Mouse (Mus musculus) hindbrain, embryonic 15.5 days (tissue): ENCODE measurements around the gene Ksr1. TPM values are rescaled to one million over a fixed set of nuclear protein-coding genes. Genes with fewer than 3 reads are reported as not detected.

Experiments used
- ATAC-seq: fragments of 200-750 bp; cut with Nextera tagmentation; 2 replicates; pipeline ENCODE4 v1.8.0; 2017; ENCODE audit warnings: low read depth, moderate number of reproducible peaks, moderate TSS enrichment; ENCODE audit not compliant: low FRiP score
- H3K27ac ChIP-seq: fragments of 300-500 bp; sonication (generic); replicated peaks from 2 replicates; pipeline ENCODE4 v1.5.1; 2015; ENCODE audit warnings: mild to moderate bottlenecking, inconsistent platforms
- H3K27me3 ChIP-seq: fragments of 300-500 bp; sonication (generic); 2 replicates; pipeline ENCODE4 v1.6.1; 2015; ENCODE audit warnings: control low read depth, inconsistent platforms
- H3K36me3 ChIP-seq: fragments of 300-500 bp; sonication (generic); 2 replicates; pipeline ENCODE4 v1.6.1; 2015; ENCODE audit warnings: control low read depth, inconsistent platforms
- H3K4me1 ChIP-seq: fragments of 300-500 bp; sonication (generic); replicated peaks from 2 replicates; pipeline ENCODE4 v1.6.1; 2015; ENCODE audit warnings: control low read depth, inconsistent platforms
- H3K4me2 ChIP-seq: fragments of 300-500 bp; sonication (generic); 2 replicates; pipeline ENCODE4 v1.6.1; 2015; ENCODE audit warnings: moderate library complexity, mild to moderate bottlenecking, inconsistent platforms
- H3K4me3 ChIP-seq: fragments of 300-500 bp; sonication (generic); 2 replicates; pipeline ENCODE4 v1.5.1; 2015; ENCODE audit warnings: mild to moderate bottlenecking, inconsistent platforms
- H3K9ac ChIP-seq: fragments of 300-500 bp; sonication (generic); 2 replicates; pipeline ENCODE4 v1.6.1; 2015; ENCODE audit warnings: inconsistent platforms
- H3K9me3 ChIP-seq: fragments of 300-500 bp; sonication (generic); 2 replicates; pipeline ENCODE4 v1.6.1; 2016; ENCODE audit warnings: control low read depth, inconsistent platforms
- WGBS: fragments of 180-500 bp; shearing (Covaris S2); methylation state at CpG from one replicate; pipeline ENCODE4 v1.1.7; 2015; 5-methylcytosine and 5-hydroxymethylcytosine counted together
- polyA plus RNA-seq: library from polyadenylated mRNA; unstranded; fragments of >200 nt; fragmentation: Nextera tagmentation; extraction: Ambion mirVana; gene quantifications from 2 replicates; pipeline ENCODE4 v1.2.1, GENCODE M21; 2015

Gene Ksr1
- polyA plus RNA-seq, 1 experiment from 2014 or later: 5.0 TPM

GRCm38 (mm10) chr11:79115659-79116058 lies 30.5 kb downstream of the Ksr1 start:
- Histone ChIP-seq H3K4me1 (peaks cover 39% of the 10 kb centered on the region), H3K27ac (no peak overlapping the region)
- no peak for ATAC-seq

GRCm38 (mm10) chr11:79114061-79114460 lies 32.1 kb downstream of the Ksr1 start:
- Histone ChIP-seq H3K4me1 (peaks cover 38% of the 10 kb centered on the region), H3K9ac (no peak overlapping the region), H3K27me3 (no peaks in the 10 kb centered on the region), H3K4me2 (no peak overlapping the region), H3K36me3 (no peaks in the 10 kb centered on the region), H3K9me3 (no peaks in the 10 kb centered on the region), H3K4me3 (no peak overlapping the region), H3K27ac (no peak overlapping the region)
- 57% methylated on average over 6 of the region's 6 CpGs for WGBS
- ATAC-seq: no peak

More at GRCm38 (mm10) chr11:79115659-79116058, 30.5 kb downstream of the Ksr1 start:
- Histone ChIP-seq H3K27me3 (no peaks in the 10 kb centered on the region), H3K9ac (no peak overlapping the region), H3K4me2 (no peak overlapping the region), H3K36me3 (no peaks in the 10 kb centered on the region), H3K4me3 (no peak overlapping the region), H3K9me3 (no peaks in the 10 kb centered on the region)
- 70% methylated on average over 8 of the region's 8 CpGs for WGBS

GRCm38 (mm10) chr11:79113397-79113796 lies 32.8 kb downstream of the Ksr1 start:
- Histone ChIP-seq H3K4me1 (peaks cover 33% of the 10 kb centered on the region), H3K36me3 (no peaks in the 10 kb centered on the region), H3K27me3 (no peaks in the 10 kb centered on the region), H3K9ac (no peak overlapping the region), H3K4me3 (no peak overlapping the region), H3K27ac (no peak overlapping the region), H3K9me3 (no peaks in the 10 kb centered on the region), H3K4me2 (no peak overlapping the region)
- WGBS: 85% methylated on average over 4 of the region's 4 CpGs
- no peak for ATAC-seq

- no peak for ATAC-seq
- 68% methylated on average over 19 of the region's 19 CpGs for WGBS
These were observed 33.5 kb downstream of the Ksr1 start for GRCm38 (mm10) chr11:79112559-79113302.

DNA sequence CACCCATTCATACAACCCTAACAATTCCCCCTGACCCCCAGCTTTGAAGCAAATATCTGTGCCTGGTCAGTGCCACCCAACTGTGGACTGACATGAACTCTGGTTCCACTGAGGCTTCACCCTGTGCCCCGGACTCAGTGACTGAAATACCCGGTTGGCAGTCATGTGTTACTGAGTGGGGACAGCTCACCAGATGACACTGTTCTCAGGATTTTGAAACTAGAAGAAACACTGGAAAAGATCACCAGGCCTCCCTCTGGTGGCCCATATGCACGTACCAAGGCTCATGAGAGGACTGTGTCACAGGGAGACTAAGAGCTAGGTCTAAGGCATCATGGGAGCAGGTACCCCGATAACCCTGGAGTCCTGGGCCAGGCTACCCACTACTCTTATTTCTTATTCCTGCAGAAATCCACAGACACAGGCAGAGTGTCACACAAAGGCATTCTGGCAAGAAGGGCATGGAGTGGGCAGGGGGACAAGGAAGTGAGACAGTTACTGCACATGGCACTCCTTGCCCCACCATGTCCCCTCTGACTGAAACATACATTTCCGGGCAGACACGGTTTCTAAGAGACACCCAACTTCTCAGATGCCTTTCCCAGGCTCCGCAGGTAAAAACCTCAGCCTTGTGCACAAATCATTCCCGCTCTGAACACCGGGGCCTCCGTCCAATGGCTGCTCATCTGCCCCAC lies 34.2 kb downstream of the Ksr1 start:
- no peak overlapping the region for H3K4me2 ChIP-seq
- 93% methylated on average over 10 of the region's 10 CpGs for WGBS
- H3K9ac ChIP-seq: no peak overlapping the region
- no peak overlapping the region for H3K4me3 ChIP-seq
- no peaks in the 10 kb centered on the region for H3K36me3 ChIP-seq
- ATAC-seq: no peak
- H3K9me3 ChIP-seq: no peaks in the 10 kb centered on the region
- H3K27me3 ChIP-seq: no peaks in the 10 kb centered on the region
- H3K4me1 ChIP-seq: peaks cover 29% of the 10 kb centered on the region
- no peak overlapping the region for H3K27ac ChIP-seq

More at GRCm38 (mm10) chr11:79112559-79113302, 33.5 kb downstream of the Ksr1 start:
- Histone ChIP-seq H3K36me3 (no peaks in the 10 kb centered on the region), H3K27ac (no peak overlapping the region), H3K4me1 (peaks cover 33% of the 10 kb centered on the region), H3K4me3 (no peak overlapping the region), H3K4me2 (no peak overlapping the region), H3K9ac (no peak overlapping the region), H3K9me3 (no peaks in the 10 kb centered on the region), H3K27me3 (no peaks in the 10 kb centered on the region)

DNA sequence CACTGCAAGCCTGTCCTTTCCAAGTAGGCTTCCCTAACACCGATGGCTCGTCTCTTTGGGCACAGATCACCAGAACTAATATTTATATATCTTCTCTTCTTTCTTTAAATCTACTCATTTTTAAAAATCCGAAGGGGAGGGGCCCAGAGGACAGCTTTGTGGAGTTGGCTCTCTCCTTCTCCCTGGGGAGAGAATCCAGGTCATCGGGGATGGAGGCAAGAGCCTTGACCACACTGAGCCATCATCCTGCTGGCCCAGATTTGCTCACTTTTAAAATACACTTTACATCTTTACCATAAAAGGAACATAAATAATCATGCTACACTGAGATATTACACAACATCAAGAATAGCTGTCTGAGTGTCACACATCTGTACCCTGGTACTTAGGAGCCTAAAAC lies 35.8 kb downstream of the Ksr1 start:
- Histone ChIP-seq H3K27me3 (no peaks in the 10 kb centered on the region), H3K9me3 (no peaks in the 10 kb centered on the region), H3K4me2 (no peak overlapping the region), H3K4me1 (peaks cover 13% of the 10 kb centered on the region), H3K36me3 (no peaks in the 10 kb centered on the region), H3K9ac (no peak overlapping the region), H3K27ac (no peak overlapping the region), H3K4me3 (no peak overlapping the region)
- WGBS: 84% methylated on average over 4 of the region's 4 CpGs
- no peak for ATAC-seq

DNA sequence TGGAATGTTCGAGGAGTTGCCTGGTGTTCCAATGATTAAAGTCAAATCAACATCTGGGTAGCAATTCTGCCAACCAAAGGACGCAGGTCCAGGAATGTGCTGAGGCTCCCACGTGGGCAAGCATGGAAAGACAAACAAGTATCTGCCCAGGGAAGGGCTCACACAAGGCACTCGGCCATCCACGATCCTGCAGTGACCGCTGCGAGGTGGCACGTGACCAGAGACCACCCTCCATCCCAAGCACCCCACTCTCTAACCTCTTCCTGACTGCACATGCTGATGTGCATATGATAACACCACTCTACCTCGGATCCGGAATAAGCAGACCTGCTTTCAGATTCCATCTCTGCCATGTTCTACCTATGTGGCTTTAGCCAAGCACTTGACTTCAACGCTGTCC lies 38.3 kb downstream of the Ksr1 start:
- WGBS: 93% methylated on average over 11 of the region's 11 CpGs
- no peak overlapping the region for H3K9ac ChIP-seq
- no peaks in the 10 kb centered on the region for H3K9me3 ChIP-seq
- H3K4me2 ChIP-seq: no peak overlapping the region
- no peak overlapping the region for H3K27ac ChIP-seq
- H3K4me1 ChIP-seq: peaks cover 10% of the 10 kb centered on the region; the same call in 1 of the 2 replicates
- H3K4me3 ChIP-seq: no peak overlapping the region
- no peak for ATAC-seq
- H3K36me3 ChIP-seq: no peaks in the 10 kb centered on the region
- H3K27me3 ChIP-seq: no peaks in the 10 kb centered on the region

- H3K27ac ChIP-seq: no peak overlapping the region
- no peaks in the 10 kb centered on the region for H3K27me3 ChIP-seq
- H3K9me3 ChIP-seq: no peaks in the 10 kb centered on the region
- no peak overlapping the region for H3K9ac ChIP-seq
- WGBS: 78% methylated on average over 6 of the region's 6 CpGs
- no peak for ATAC-seq
- H3K4me2 ChIP-seq: no peak overlapping the region
- H3K4me3 ChIP-seq: no peak overlapping the region
- no peaks in the 10 kb centered on the region for H3K36me3 ChIP-seq
- H3K4me1 ChIP-seq: peaks cover 6% of the 10 kb centered on the region; the same call in 1 of the 2 replicates
These were observed 41.2 kb downstream of the Ksr1 start for GRCm38 (mm10) chr11:79104998-79105397.

DNA sequence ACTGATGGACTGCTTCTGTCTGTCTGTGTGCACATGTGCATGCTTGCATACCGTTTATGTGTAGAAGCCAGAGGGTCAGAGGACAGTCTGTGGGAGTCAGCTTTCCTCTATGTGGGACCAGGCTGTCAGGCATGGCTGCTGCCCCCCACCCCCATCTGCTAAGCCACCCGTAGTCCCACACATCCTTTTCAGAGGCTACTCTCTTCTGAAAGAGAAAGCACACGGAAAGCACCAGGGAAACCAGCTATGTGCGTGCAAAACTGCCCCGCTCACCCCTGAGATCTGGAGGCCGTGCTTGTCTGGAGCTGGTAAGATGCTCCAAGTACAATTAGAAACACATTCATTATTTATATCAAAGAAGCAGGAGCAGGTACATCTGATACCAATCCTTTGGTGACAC lies 41.7 kb downstream of the Ksr1 start:
- Histone ChIP-seq H3K9me3 (no peaks in the 10 kb centered on the region), H3K27ac (no peak overlapping the region), H3K4me3 (no peak overlapping the region), H3K27me3 (no peaks in the 10 kb centered on the region), H3K4me2 (no peak overlapping the region), H3K36me3 (no peaks in the 10 kb centered on the region), H3K4me1 (peaks cover 6% of the 10 kb centered on the region; the same call in 1 of the 2 replicates), H3K9ac (no peak overlapping the region)
- no peak for ATAC-seq
- 77% methylated on average over 6 of the region's 6 CpGs for WGBS

DNA sequence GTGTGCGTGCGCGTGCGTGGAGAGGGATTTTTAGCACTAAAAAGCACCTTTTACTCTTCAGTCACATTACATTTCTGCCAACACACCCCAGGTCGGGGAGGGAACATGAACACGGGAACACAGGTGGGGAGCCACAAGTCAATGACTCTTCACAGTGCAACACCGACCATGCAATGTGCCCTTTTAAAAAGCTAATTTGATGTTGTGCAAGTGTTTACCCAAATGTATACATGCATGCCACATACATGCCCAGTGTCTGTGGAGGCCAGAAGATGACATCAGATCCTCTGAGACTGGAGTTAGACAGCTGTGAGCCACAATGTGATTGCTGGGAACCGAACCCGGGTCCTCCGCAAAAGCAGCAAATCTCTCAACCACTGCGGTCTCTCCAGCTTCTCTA lies 42.1 kb downstream of the Ksr1 start:
- WGBS: 92% methylated on average over 11 of the region's 11 CpGs
- H3K9me3 ChIP-seq: no peaks in the 10 kb centered on the region

DNA sequence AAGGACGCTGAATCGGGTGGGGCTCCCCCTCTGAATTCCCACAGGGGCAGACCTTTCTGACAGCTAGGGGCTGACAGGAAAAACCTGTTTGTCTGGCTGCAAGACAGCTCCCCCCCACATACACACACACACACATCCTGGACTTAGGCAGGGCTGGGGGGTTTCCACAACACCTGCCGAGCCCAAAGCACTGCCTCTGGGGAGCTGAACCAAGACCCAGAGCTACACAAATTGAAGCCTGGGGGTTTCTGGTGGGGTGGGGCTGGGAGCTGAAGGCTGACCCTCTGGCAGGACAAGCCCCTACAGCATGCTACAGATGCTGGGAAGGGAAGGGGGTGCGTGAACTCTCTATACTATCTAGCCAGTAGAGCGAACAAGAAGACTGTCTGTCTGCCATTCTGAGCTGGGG lies 42.7 kb downstream of the Ksr1 start:
- 71% methylated on average over 5 of the region's 5 CpGs for WGBS

More for the DNA sequence above, 42.1 kb downstream of the Ksr1 start:
- Histone ChIP-seq H3K9ac (no peak overlapping the region), H3K4me3 (no peak overlapping the region), H3K36me3 (no peaks in the 10 kb centered on the region), H3K4me1 (peaks cover 11% of the 10 kb centered on the region), H3K4me2 (no peak overlapping the region), H3K27me3 (no peaks in the 10 kb centered on the region), H3K27ac (no peak overlapping the region)
- no peak for ATAC-seq

GRCm38 (mm10) chr11:79102280-79102679 lies 43.9 kb downstream of the Ksr1 start:
- no peak for ATAC-seq
- 78% methylated on average over 4 of the region's 4 CpGs for WGBS
- Histone ChIP-seq H3K4me2 (no peak overlapping the region), H3K36me3 (no peaks in the 10 kb centered on the region), H3K4me1 (peaks cover 14% of the 10 kb centered on the region), H3K9me3 (no peaks in the 10 kb centered on the region), H3K9ac (no peak overlapping the region), H3K27me3 (no peaks in the 10 kb centered on the region), H3K27ac (no peak overlapping the region), H3K4me3 (no peak overlapping the region)

More for the DNA sequence above, 42.7 kb downstream of the Ksr1 start:
- Histone ChIP-seq H3K27ac (no peak overlapping the region), H3K36me3 (no peaks in the 10 kb centered on the region), H3K9ac (no peak overlapping the region), H3K4me1 (peaks cover 14% of the 10 kb centered on the region), H3K9me3 (no peaks in the 10 kb centered on the region), H3K4me3 (no peak overlapping the region), H3K27me3 (no peaks in the 10 kb centered on the region), H3K4me2 (no peak overlapping the region)
- no peak for ATAC-seq
